Mouse (Mus musculus): Measurements from ENCODE around the gene Dmrta2.

GRCm38 (mm10) chr4:109988411-109988810 lies 10.6 kb downstream of the Dmrta2 start:
- no peak for TF ChIP-seq CTCF (IDR thresholded peaks at IDR 0.05)
- TF ChIP-seq POLR2A (IDR thresholded peaks at IDR 0.05; ENCODE audit: insufficient read depth, low read depth, low read length) = no peak
- TF ChIP-seq EP300 (IDR thresholded peaks at IDR 0.05; ENCODE audit: insufficient read depth, low read depth, low read length) = no peak

Measured in heart, adult 2 months (tissue).